Mouse (Mus musculus) thymus, adult 18-20 months (tissue): ENCODE results near the gene Gm45717.

ENCODE experiments used
- DNase-seq, 2 experiments: peaks; one replicate each; pipeline ENCODE4 v3.0.0; 2022; ENCODE audit warnings: mixed read lengths in 2 of 2

Gene Gm45717

GRCm38 (mm10) chr7:140942341-140942740 lies 13.4 kb downstream of the Gm45717 start:
- DNase-seq = no peak

DNA sequence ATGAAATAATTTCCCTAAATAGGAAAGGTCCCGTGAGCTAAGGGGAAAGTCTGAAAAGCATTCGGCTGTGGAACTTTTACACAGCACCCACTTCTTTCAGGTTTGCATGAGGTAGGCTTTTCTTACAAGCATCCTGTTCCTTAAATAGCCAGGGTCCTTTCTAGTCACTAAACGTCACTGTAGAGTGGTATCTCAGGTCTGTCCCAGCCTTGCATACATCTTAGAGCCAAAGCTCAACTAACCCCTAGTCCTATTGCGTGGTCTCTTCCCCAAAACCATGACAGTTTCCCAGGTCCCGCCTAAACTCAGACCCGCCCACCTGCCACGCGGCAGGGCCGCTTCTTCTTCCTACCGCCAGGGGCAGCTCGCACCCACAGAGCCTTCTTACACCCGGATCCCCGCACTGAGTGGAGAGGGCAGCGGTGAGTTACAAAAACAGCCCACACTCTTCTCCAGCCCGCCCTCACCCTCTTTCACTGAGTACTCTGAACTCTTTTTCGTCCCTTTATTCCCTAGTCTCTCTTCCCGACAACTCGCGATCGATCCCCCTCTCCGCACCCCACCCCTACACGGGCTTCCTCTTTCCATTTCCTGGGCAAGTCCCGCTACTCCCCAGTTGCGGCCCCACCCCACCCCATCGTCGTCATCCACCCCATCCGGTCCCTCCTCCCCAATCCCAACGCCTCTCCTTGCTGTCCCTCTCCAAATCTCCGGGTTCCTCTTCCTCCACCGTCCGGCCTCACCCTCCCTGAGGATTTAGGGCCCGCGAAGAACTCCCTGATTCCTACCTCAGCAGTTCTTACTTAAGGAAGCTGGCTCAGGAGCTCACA lies 14.3 kb downstream of the Gm45717 start, which contains the start of gene Pgghg:
Gene Pgghg, plus strand, starts transcription at position 170 of the 830 bp plus-strand sequence.
- DNase-seq = peak; percentile 68 to 75

DNA sequence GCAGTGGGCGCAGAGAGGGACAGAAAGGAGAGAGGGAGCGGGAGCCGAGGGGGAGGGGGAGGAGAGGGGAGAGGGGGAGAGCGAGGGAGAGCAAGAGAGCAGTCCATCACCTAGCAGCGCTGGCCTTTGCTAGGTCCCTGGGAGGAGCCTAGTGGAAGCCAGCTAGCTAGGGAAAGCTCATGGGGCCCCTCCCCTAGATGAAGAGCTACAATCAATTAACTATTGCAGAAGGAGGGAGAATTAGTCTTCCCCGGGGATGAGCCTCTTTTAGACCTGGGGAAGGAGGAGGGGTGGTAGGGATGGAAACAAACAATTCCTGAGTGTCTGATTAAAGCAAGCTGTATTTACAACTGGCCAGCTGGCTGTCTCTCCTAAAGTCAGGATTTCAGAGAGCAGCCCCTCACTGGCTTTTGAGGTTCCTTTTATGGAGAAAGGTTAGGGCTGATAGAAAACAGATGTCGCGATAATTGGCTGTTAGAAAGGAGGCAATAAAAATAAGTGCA lies 16.0 kb downstream of the Gm45717 start:
- DNase-seq = no peak

- DNase-seq = no peak
Observed at GRCm38 (mm10) chr7:140938896-140939295, 16.8 kb downstream of the Gm45717 start.

DNA sequence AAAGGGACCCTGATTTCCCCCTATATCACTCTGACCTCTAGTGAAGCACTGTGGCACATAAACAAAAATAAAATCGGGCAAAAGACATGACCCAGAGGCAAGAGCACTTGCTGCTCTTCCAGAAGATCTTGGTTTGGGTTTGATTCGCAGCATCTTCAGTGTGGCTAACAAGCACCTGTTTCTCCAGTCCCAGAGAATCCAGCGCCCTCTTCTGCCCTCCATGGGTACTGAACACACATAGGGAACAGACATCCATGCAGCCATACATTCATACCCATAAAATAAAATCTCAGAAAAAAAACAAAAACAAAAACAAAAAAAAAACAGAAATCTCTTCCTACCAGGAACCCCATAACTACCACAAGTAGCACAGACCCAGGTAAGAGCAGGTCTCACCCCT lies 17.3 kb downstream of the Gm45717 start:
- no peak for DNase-seq

DNA sequence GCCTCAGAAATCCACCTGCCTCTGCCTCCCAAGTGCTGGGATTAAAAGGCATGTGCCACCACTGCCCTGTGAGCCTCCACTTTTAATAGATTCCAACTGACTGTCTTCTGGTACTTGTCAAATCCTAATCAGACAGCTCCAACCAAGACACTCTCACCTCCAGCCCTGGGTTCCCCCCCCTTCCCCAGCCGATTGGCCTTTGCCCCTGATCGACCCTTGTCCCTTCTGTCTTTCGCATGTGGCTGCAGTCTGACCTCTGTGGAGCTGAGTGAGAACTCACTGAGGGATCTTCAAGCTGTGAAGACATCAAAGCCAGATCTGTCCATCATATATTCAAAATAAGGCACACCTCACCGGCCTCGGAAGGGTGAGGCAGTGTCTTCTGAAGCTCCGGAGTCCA lies 28.6 kb downstream of the Gm45717 start:
- DNase-seq = no peak

- no peak for DNase-seq
Observed at GRCm38 (mm10) chr7:140923070-140923775, 32.5 kb downstream of the Gm45717 start.

DNA sequence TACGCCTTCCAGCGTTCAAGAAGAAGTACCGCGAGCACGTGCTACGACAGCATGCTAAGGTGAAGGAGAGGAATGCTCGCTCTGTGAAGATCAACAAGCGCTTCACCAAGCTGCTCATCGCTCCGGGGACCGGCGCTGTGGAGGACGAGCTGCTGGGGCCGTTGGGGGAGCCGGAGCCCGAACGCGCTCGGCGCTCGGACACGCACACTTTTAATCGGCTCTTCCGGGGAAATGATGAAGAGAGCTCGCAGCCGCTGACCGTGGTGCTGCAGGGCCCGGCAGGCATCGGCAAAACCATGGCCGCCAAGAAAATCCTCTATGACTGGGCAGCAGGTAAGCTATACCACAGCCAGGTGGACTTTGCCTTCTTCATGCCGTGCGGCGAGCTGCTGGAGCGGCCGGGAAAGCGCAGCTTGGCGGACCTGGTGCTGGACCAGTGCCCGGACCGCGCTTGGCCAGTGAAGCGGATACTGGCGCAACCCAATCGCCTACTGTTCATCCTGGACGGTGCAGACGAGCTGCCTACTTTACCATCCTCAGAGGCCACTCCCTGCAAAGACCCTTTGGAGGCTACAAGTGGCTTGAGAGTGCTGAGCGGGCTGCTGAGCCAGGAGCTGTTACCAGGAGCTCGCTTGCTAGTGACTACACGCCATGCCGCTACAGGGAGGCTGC lies 33.2 kb downstream of the Gm45717 start:
- DNase-seq = no peak

GRCm38 (mm10) chr7:140921225-140921975 lies 34.3 kb downstream of the Gm45717 start:
- no peak for DNase-seq

GRCm38 (mm10) chr7:140920418-140921029 lies 35.2 kb downstream of the Gm45717 start, which contains the start of gene Nlrp6:
Nlrp6 (plus strand) TSS chr7:140920902.
- DNase-seq = no peak

DNA sequence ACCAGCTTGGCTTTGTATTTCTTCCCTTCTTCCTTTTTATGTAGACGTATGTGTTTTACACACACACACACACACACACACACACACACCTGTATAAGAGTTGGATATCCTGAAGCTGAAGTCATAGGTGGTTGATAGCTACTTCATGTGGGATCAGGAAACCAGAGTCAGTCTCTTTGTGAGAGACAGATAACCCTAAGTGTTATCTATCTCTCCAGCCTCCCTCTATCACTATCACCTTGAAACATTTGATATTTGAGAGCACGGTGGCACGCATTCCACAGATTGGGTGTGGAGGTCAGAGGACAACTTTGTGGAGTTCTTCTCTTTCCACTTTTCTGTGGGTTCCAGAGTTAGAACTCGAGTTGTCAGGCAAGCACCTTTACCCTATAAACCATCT lies 35.8 kb downstream of the Gm45717 start:
- DNase-seq = no peak

DNA sequence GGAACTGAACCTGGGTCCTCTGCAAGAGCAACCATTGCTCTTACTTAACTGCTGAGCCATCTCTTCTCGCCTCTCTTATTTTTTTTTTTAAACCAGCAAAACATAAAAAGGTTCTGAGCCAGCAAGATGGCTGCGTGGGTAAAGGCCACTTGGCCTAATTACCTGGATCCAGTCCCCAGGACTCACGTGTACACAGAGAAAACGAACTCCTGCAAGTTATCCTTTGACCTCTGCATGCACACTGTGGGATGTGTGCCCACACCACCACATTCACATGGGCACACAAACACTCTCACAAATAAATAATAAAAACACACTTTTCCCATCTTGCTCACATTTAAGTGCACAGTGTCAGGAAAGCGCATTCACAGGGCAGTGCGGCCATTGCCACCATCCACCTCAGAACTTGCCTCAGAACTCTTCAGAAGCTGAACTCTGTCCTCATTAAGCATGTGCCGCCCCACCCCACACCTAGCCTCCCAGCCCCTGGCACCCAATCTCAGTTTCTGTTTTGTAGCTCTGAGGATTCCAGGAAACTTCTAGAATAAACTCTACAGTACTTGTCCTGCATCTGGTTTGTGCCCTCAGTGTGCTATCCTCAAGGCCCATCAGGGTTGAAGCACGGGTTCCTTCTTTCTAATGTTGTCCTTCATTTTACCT lies 41.6 kb downstream of the Gm45717 start:
- no peak for DNase-seq

- no peak for DNase-seq
Observed at GRCm38 (mm10) chr7:140912846-140913482, 42.8 kb downstream of the Gm45717 start.

- no peak for DNase-seq
Observed at GRCm38 (mm10) chr7:140912293-140912692, 43.4 kb downstream of the Gm45717 start.

DNA sequence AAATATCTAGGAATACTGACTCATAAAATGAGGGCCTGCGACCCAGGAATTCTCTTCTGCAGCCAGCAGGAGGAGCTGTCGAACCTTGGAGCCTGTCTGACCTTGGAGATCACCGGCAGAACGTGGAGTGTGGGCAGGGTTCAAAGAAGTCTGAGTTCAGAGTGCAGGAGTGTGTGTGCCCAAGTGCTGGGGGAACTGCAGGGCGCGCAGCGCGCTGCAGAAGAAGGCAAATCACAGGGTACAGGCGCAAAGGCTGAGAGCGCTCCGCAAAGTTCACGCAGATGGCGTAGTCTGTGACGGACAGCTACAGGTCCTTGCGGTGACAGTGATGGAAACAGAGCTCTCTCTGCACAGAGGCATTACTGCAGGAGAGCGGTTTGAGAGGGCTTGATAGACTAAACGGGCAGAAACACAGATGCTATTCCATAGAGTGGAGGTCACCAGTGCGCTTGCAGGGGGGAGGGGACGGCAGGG lies 47.1 kb downstream of the Gm45717 start:
- DNase-seq = peak; percentile 51 to 63

DNA sequence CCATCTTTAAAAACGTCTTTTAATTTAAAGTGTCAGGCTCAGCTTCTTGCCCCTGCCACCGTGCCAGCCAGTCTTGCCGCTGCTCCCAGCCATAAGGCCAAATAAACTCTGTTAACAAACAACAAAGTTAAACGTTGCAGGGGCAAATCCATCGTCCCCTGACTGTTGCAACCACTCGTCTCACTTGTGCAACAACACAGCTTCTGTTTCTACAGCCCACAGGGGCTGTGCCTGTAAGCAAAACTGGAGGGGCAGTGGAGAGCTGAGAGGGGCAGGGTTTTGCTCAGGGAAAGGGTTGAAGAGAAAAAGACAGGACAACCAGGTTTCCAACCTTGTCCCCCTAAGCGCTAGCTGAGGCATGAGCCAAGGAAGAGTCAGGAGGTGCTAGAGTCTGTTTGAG lies 47.6 kb downstream of the Gm45717 start:
- no peak for DNase-seq

GRCm38 (mm10) chr7:140907697-140908096 lies 48.0 kb downstream of the Gm45717 start:
- no peak for DNase-seq

DNA sequence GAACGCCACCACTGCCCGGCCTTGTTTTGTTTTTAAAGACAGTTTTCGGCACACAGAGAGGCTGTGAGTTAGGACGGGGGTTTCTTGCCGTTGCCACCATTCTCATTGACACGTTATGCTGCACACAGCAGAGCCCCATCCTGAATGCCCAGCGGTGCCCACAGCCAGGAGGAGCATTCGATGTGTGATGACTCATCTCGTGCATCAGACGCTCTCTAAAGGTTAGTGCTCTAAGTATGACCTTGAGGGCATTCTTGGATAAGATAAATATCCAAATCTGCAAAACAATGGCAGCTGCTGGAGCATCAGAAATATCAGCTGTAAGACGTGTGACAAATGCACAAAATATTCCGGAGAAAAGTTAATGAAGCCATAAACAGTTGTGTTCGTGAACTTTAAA lies 48.6 kb downstream of the Gm45717 start:
- no peak for DNase-seq

DNA sequence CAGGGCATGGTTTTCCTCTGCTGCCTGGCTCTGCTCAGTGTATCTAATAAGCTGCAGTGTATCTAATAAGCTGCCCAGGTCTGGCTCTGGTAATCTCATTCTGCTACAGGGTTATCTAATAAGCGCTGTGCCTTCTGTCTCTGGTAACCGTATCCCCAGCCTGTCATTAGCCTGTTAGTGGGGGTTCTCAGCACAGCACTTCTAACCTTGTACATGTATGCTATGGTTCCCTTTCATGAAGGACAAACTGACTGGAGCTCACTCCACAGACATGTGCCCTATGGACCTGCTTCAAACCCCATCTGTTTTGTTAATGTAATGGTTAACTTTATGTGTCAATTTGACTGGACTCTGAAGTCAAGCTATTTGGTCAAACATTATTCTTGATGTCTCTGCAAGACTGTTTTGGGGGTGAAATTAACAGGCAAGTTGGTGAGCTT lies 50.1 kb downstream of the Gm45717 start:
- DNase-seq = no peak

GRCm38 (mm10) chr7:140903212-140903611 lies 52.5 kb downstream of the Gm45717 start:
- peak; percentile 44 to 46 for DNase-seq
